Mouse (Mus musculus) erythroblast, embryonic 14.5 days (primary cell): ENCODE data around the gene Snx15.

Experiments
- GATA1 ChIP-seq: IDR thresholded peaks from 2 replicates; pipeline ENCODE4 v1.6.1; 2012; ENCODE audit warnings: low read length, inconsistent platforms, mixed read lengths
- TAL1 ChIP-seq: IDR thresholded peaks from 3 replicates; pipeline ENCODE4 v1.6.1; 2012; ENCODE audit warnings: low read length, inconsistent platforms, mixed read lengths

GRCm38 (mm10) chr19:6084478-6085248 is 43.4 kb downstream of the Snx15 start, which contains the start of the genes Zfpl1 and Cdca5:
- TF ChIP-seq GATA1 (no peak), TAL1 (no peak)
